Mouse (Mus musculus) forelimb bud, embryonic 11.5 days (tissue): ENCODE results near the gene Farp1.

Experiments used
- DNase-seq: peaks from one replicate; pipeline ENCODE4 v3.0.0-alpha.2; 2012; ENCODE audit warnings: low read depth, low spot score

Farp1 gene

GRCm38 (mm10) chr14:121259789-121260188, 224.8 kb downstream of the Farp1 start:
- DNase-seq, result peak; percentile 42

GRCm38 (mm10) chr14:121261229-121261879, 226.4 kb downstream of the Farp1 start:
- DNase-seq, result no peak

GRCm38 (mm10) chr14:121262606-121263005, 227.6 kb downstream of the Farp1 start:
- DNase-seq, result no peak

GRCm38 (mm10) chr14:121263912-121264311, 228.9 kb downstream of the Farp1 start:
- DNase-seq, result no peak

GRCm38 (mm10) chr14:121264453-121264852, 229.5 kb downstream of the Farp1 start:
- DNase-seq, result no peak

GRCm38 (mm10) chr14:121267801-121268200, 232.8 kb downstream of the Farp1 start:
- no peak for DNase-seq

GRCm38 (mm10) chr14:121270490-121270889, 235.5 kb downstream of the Farp1 start:
- DNase-seq, result no peak

GRCm38 (mm10) chr14:121274985-121275384, 240.0 kb downstream of the Farp1 start:
- DNase-seq, result no peak

GRCm38 (mm10) chr14:121276016-121276415, 241.0 kb downstream of the Farp1 start:
- DNase-seq, result no peak

GRCm38 (mm10) chr14:121279106-121279505, 244.1 kb downstream of the Farp1 start:
- DNase-seq, result peak; percentile 79

- no peak for DNase-seq
Observed at GRCm38 (mm10) chr14:121280601-121281335, 245.8 kb downstream of the Farp1 start.

- no peak for DNase-seq
Observed at GRCm38 (mm10) chr14:121281336-121281710, 246.3 kb downstream of the Farp1 start.

GRCm38 (mm10) chr14:121285379-121286120, 250.6 kb downstream of the Farp1 start:
- DNase-seq, result no peak

GRCm38 (mm10) chr14:121291881-121292280, 256.9 kb downstream of the Farp1 start:
- no peak for DNase-seq

GRCm38 (mm10) chr14:121292391-121292790, 257.4 kb downstream of the Farp1 start:
- no peak for DNase-seq

GRCm38 (mm10) chr14:121294484-121294883, 259.5 kb downstream of the Farp1 start:
- no peak for DNase-seq

- DNase-seq, result no peak
Observed at GRCm38 (mm10) chr14:121297103-121297502, 262.1 kb downstream of the Farp1 start.

GRCm38 (mm10) chr14:121298537-121298936, 263.5 kb downstream of the Farp1 start:
- DNase-seq, result no peak

GRCm38 (mm10) chr14:121299093-121299492, 264.1 kb downstream of the Farp1 start:
- DNase-seq, result no peak

GRCm38 (mm10) chr14:121304523-121304922, 269.5 kb downstream of the Farp1 start:
- no peak for DNase-seq

- no peak for DNase-seq
Observed at GRCm38 (mm10) chr14:121305316-121306064, 270.5 kb downstream of the Farp1 start.

GRCm38 (mm10) chr14:121309909-121310308, 274.9 kb downstream of the Farp1 start:
- DNase-seq, result no peak
